Mouse (Mus musculus): Measurements from ENCODE around the gene Tekt4. TPM values are rescaled to one million over a fixed set of nuclear protein-coding genes. Genes with fewer than 3 reads are reported as not detected.

Gene Tekt4
- polyA plus RNA-seq (2016; fragmentation: Nextera tagmentation; extraction: Ambion mirVana): 0.33 TPM in 1 of 2 replicates, not detected in the other

GRCm38 (mm10) chr17:25454272-25454671 is at the start of gene Tekt4:
Gene Tekt4, plus strand, starts transcription at chr17:25454615.
- no peaks in the 10 kb centered on the region for H3K36me3 ChIP-seq (replicated peaks)
- no peaks in the 10 kb centered on the region for H3K9me3 ChIP-seq
- DNase-seq (ENCODE audit: low spot score): no peak
- H3K27ac ChIP-seq (replicated peaks): peak within 1 kb of the TSS; percentile 61
- 51% methylated on average over 2 of the region's 2 CpGs for WGBS
- no peak within 1 kb of the TSS for H3K4me3 ChIP-seq
- peaks cover 7% of the 10 kb centered on the region; the same call in 1 of the 2 replicates for H3K27me3 ChIP-seq (replicated peaks; ENCODE audit: low read depth, poor library complexity, severe bottlenecking)
- peaks cover 15% of the 10 kb centered on the region for H3K4me1 ChIP-seq

- Histone ChIP-seq H3K36me3 (replicated peaks) (no peaks in the 10 kb centered on the region), H3K4me1 (peaks cover 68% of the 10 kb centered on the region), H3K27ac (replicated peaks) (peak overlapping the region; percentile 73), H3K9me3 (no peaks in the 10 kb centered on the region), H3K27me3 (replicated peaks; ENCODE audit: low read depth, poor library complexity, severe bottlenecking) (peaks cover 59% of the 10 kb centered on the region; the same call in 1 of the 2 replicates), H3K4me3 (no peak overlapping the region)
- WGBS: 10% methylated on average over 10 of the region's 10 CpGs
- DNase-seq (ENCODE audit: low spot score): peak; percentile 43
Measured at GRCm38 (mm10) chr17:25405224-25405895, 49.1 kb upstream of the Tekt4 start.

- DNase-seq (ENCODE audit: low spot score): no peak
Measured at GRCm38 (mm10) chr17:25406011-25406441, 48.4 kb upstream of the Tekt4 start.

GRCm38 (mm10) chr17:25407352-25407751 is 47.1 kb upstream of the Tekt4 start:
- no peaks in the 10 kb centered on the region for H3K9me3 ChIP-seq
- H3K27ac ChIP-seq (replicated peaks): peak overlapping the region; percentile 66; the same call in 1 of the 2 replicates
- no peaks in the 10 kb centered on the region for H3K36me3 ChIP-seq (replicated peaks)
- H3K27me3 ChIP-seq (replicated peaks; ENCODE audit: low read depth, poor library complexity, severe bottlenecking): peaks cover 40% of the 10 kb centered on the region; the same call in 1 of the 2 replicates
- H3K4me3 ChIP-seq: no peak overlapping the region
- H3K4me1 ChIP-seq: peaks cover 72% of the 10 kb centered on the region
- WGBS: 85% methylated on average over 4 of the region's 4 CpGs
- no peak for DNase-seq (ENCODE audit: low spot score)

More at GRCm38 (mm10) chr17:25406011-25406441, 48.4 kb upstream of the Tekt4 start:
- H3K9me3 ChIP-seq: no peaks in the 10 kb centered on the region
- peak overlapping the region; percentile 73 for H3K27ac ChIP-seq (replicated peaks)
- peaks cover 53% of the 10 kb centered on the region; the same call in 1 of the 2 replicates for H3K27me3 ChIP-seq (replicated peaks; ENCODE audit: low read depth, poor library complexity, severe bottlenecking)
- 18% methylated on average over 6 of the region's 6 CpGs for WGBS
- H3K4me3 ChIP-seq: peak overlapping the region; percentile 23; the same call in 1 of the 2 replicates
- peaks cover 74% of the 10 kb centered on the region for H3K4me1 ChIP-seq
- no peaks in the 10 kb centered on the region for H3K36me3 ChIP-seq (replicated peaks)

GRCm38 (mm10) chr17:25408302-25408999 is 46.0 kb upstream of the Tekt4 start:
- Histone ChIP-seq H3K27ac (replicated peaks) (no peak overlapping the region), H3K27me3 (replicated peaks; ENCODE audit: low read depth, poor library complexity, severe bottlenecking) (peaks cover 29% of the 10 kb centered on the region; the same call in 1 of the 2 replicates), H3K4me3 (no peak overlapping the region), H3K36me3 (replicated peaks) (no peaks in the 10 kb centered on the region), H3K4me1 (peaks cover 70% of the 10 kb centered on the region), H3K9me3 (no peaks in the 10 kb centered on the region)
- DNase-seq (ENCODE audit: low spot score): no peak
- 84% methylated on average over 7 of the region's 7 CpGs for WGBS

GRCm38 (mm10) chr17:25409621-25410020 is 44.8 kb upstream of the Tekt4 start:
- H3K27me3 ChIP-seq (replicated peaks; ENCODE audit: low read depth, poor library complexity, severe bottlenecking): peaks cover 19% of the 10 kb centered on the region; the same call in 1 of the 2 replicates
- no peak overlapping the region for H3K4me3 ChIP-seq
- H3K9me3 ChIP-seq: no peaks in the 10 kb centered on the region
- 75% methylated on average over 7 of the region's 7 CpGs for WGBS
- DNase-seq (ENCODE audit: low spot score): no peak
- peaks cover 70% of the 10 kb centered on the region for H3K4me1 ChIP-seq
- no peak overlapping the region for H3K27ac ChIP-seq (replicated peaks)
- no peaks in the 10 kb centered on the region for H3K36me3 ChIP-seq (replicated peaks)

GRCm38 (mm10) chr17:25410180-25410579 is 44.2 kb upstream of the Tekt4 start:
- Histone ChIP-seq H3K27ac (replicated peaks) (no peak overlapping the region), H3K4me1 (peaks cover 70% of the 10 kb centered on the region), H3K27me3 (replicated peaks; ENCODE audit: low read depth, poor library complexity, severe bottlenecking) (peaks cover 15% of the 10 kb centered on the region; the same call in 1 of the 2 replicates), H3K4me3 (no peak overlapping the region), H3K9me3 (no peaks in the 10 kb centered on the region), H3K36me3 (replicated peaks) (no peaks in the 10 kb centered on the region)
- 69% methylated on average over 6 of the region's 6 CpGs for WGBS
- DNase-seq (ENCODE audit: low spot score): no peak

GRCm38 (mm10) chr17:25410786-25411185 is 43.6 kb upstream of the Tekt4 start:
- DNase-seq (ENCODE audit: low spot score): no peak
- Histone ChIP-seq H3K27ac (replicated peaks) (no peak overlapping the region), H3K27me3 (replicated peaks; ENCODE audit: low read depth, poor library complexity, severe bottlenecking) (peaks cover 15% of the 10 kb centered on the region; the same call in 1 of the 2 replicates), H3K36me3 (replicated peaks) (no peaks in the 10 kb centered on the region), H3K9me3 (no peaks in the 10 kb centered on the region), H3K4me3 (no peak overlapping the region), H3K4me1 (peaks cover 70% of the 10 kb centered on the region)
- WGBS: 57% methylated on average over 7 of the region's 7 CpGs

- Histone ChIP-seq H3K27me3 (replicated peaks; ENCODE audit: low read depth, poor library complexity, severe bottlenecking) (peaks cover 13% of the 10 kb centered on the region; the same call in 1 of the 2 replicates), H3K27ac (replicated peaks) (0 out of 2 replicates have a peak overlapping the region, but pooled peaks have one; percentile 4), H3K36me3 (replicated peaks) (no peaks in the 10 kb centered on the region), H3K4me1 (peaks cover 70% of the 10 kb centered on the region), H3K9me3 (no peaks in the 10 kb centered on the region), H3K4me3 (no peak overlapping the region)
- 71% methylated on average over 4 of the region's 4 CpGs for WGBS
- DNase-seq (ENCODE audit: low spot score): no peak
Measured at GRCm38 (mm10) chr17:25411251-25411650, 43.2 kb upstream of the Tekt4 start.

- Histone ChIP-seq H3K27me3 (replicated peaks; ENCODE audit: low read depth, poor library complexity, severe bottlenecking) (no peaks in the 10 kb centered on the region), H3K4me1 (peaks cover 73% of the 10 kb centered on the region), H3K36me3 (replicated peaks) (no peaks in the 10 kb centered on the region), H3K27ac (replicated peaks) (peak overlapping the region; percentile 88), H3K4me3 (no peak overlapping the region), H3K9me3 (no peaks in the 10 kb centered on the region)
- 74% methylated on average over 4 of the region's 4 CpGs for WGBS
- no peak for DNase-seq (ENCODE audit: low spot score)
Measured at GRCm38 (mm10) chr17:25414209-25414608, 40.2 kb upstream of the Tekt4 start.

- H3K27me3 ChIP-seq (replicated peaks; ENCODE audit: low read depth, poor library complexity, severe bottlenecking): no peaks in the 10 kb centered on the region
- H3K4me3 ChIP-seq: peak overlapping the region; percentile 32
- peaks cover 75% of the 10 kb centered on the region for H3K4me1 ChIP-seq
- peak; percentile 54 for DNase-seq (ENCODE audit: low spot score)
- H3K36me3 ChIP-seq (replicated peaks): no peaks in the 10 kb centered on the region
- no peaks in the 10 kb centered on the region for H3K9me3 ChIP-seq
- peak overlapping the region; percentile 88 for H3K27ac ChIP-seq (replicated peaks)
- WGBS: 28% methylated on average over 3 of the region's 3 CpGs
Measured at GRCm38 (mm10) chr17:25414917-25415316, 39.5 kb upstream of the Tekt4 start.

GRCm38 (mm10) chr17:25415421-25415913 is 38.9 kb upstream of the Tekt4 start:
- no peaks in the 10 kb centered on the region for H3K36me3 ChIP-seq (replicated peaks)
- H3K27me3 ChIP-seq (replicated peaks; ENCODE audit: low read depth, poor library complexity, severe bottlenecking): no peaks in the 10 kb centered on the region
- peak overlapping the region; percentile 88 for H3K27ac ChIP-seq (replicated peaks)
- WGBS: 4% methylated on average over 6 of the region's 6 CpGs
- peak; percentile 81 for DNase-seq (ENCODE audit: low spot score)
- no peaks in the 10 kb centered on the region for H3K9me3 ChIP-seq
- peaks cover 75% of the 10 kb centered on the region for H3K4me1 ChIP-seq
- H3K4me3 ChIP-seq: peak overlapping the region; percentile 32

All from embryonic facial prominence, embryonic 10.5 days (tissue).